Mouse (Mus musculus): ENCODE data around the gene Trpv4. TPM values are rescaled to one million over a fixed set of nuclear protein-coding genes. Genes with fewer than 3 reads are reported as not detected.

Gene Trpv4
- total RNA-seq, 1 experiment from 2014 or later: not detected

DNA sequence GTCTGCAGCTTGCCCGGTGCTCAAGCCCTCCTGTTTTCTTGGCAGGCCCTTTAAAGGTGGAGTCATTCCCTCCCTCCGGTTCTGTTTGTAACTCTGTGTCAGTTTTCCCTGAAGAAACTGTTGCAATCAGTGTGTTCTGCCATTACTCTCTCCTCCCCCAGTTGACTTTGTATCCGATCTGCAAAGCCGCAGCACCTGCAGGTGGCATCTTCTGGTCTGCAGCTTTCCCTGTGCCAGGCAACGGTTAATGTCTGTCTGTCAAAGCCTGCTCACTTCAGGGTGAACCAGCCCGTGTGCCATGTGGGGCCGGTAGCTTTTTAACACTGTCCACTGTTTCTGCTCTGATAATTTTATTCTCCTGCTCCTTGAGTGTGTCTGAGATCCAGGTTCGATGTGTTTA is 61.0 kb downstream of the Trpv4 start:
- ATAC-seq (replicated peaks; ENCODE audit: insufficient number of reproducible peaks, low FRiP score, low TSS enrichment, poor library complexity, severe bottlenecking): no peak

DNA sequence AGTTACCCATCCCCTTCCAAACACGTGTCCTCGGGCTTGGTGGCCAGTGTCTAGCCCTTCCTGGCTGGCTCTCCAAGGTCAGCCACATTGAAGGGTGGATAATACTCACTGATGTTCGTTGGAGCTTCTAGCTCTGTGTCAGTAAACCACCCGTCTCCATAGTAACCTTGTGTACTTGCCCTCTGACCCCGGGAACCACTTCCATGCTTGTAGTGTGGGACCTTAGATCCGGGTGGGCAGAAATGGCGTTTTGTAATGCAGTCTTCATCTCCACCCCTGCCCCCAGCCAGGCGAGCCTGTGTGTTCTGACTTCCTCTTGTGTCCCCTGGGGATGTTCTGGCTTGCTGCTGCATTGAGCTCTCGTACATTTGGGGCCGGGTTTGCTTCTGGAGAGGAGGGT is 61.6 kb downstream of the Trpv4 start:
- ATAC-seq (replicated peaks; ENCODE audit: insufficient number of reproducible peaks, low FRiP score, low TSS enrichment, poor library complexity, severe bottlenecking): peak; percentile 45; the same call in 1 of the 2 replicates

DNA sequence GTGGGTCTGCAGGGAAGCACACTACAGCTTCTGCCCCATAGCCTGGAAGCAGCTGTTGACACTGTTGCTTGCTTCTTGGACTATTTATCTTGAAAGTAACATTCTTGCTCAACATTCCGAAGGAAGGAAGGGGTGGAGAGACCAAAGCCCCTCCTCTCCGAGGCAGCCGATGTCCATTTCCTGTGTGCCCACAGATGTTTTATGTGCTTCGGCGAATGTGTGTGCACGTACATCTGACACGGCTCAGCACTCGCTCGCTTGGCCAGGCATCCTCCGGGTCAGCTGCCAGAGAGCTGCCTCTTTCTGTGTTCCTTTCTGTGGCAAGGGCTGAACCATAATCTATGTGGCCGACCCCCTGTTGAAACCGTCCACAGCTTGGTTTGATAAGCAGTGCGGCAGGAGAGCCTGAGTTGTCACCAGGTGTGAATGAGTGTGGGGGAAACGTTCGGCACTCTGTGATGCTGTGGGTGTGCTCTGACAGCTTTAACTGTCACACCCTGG is 63.4 kb downstream of the Trpv4 start:
- ATAC-seq (replicated peaks; ENCODE audit: insufficient number of reproducible peaks, low FRiP score, low TSS enrichment, poor library complexity, severe bottlenecking): peak; percentile 55

DNA sequence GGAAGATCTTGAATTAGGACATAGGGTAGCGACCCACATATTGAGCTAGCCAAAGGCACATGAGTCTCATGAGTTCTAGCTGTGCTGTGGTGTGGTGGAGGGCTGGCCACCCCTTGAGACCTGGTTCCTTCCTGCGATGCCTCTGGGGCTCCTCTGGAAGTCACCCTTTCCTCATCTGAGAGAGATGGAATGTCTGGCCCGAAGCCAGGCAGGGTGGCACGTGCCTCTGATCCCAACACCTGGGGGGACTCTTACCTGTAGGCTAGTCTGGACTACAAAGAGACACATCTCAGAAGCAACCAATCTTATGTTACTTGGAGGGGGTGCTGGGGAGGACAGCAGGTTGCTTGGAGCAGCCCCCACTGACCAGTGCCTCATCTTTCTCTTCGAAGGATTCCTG is 64.3 kb downstream of the Trpv4 start:
- no peak for ATAC-seq (replicated peaks; ENCODE audit: insufficient number of reproducible peaks, low FRiP score, low TSS enrichment, poor library complexity, severe bottlenecking)

DNA sequence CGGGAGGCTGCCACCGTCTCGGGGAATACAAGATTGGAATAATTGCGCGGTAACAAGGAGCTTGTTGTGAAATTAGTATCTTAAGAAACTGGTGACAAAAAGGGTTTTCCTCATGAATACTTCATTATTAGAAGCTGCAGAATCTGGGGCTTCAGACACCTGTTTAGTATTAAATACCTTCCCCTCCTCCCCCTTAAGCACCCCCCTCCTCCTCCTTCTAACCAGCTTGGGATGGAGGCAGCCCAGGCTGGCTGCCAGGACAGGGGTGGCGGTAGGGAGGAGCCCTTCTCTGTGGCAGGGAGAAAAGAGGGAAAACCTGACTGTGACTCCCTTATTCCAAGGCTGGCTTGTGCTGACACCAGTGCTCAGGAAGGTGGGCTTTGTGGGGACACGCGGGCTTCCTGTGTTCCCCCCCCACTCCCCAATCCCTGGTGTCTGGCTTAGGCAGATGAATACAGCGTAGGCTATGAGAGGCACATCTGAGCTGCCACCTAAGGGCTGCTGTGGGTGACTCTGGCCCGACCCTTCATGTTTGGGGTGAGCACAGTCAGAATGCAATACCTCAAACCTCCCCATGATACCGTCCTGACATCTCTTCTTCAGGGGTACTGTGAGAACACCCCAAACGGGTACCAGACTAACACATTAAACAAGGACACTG is 64.9 kb downstream of the Trpv4 start:
- ATAC-seq (replicated peaks; ENCODE audit: insufficient number of reproducible peaks, low FRiP score, low TSS enrichment, poor library complexity, severe bottlenecking): no peak

DNA sequence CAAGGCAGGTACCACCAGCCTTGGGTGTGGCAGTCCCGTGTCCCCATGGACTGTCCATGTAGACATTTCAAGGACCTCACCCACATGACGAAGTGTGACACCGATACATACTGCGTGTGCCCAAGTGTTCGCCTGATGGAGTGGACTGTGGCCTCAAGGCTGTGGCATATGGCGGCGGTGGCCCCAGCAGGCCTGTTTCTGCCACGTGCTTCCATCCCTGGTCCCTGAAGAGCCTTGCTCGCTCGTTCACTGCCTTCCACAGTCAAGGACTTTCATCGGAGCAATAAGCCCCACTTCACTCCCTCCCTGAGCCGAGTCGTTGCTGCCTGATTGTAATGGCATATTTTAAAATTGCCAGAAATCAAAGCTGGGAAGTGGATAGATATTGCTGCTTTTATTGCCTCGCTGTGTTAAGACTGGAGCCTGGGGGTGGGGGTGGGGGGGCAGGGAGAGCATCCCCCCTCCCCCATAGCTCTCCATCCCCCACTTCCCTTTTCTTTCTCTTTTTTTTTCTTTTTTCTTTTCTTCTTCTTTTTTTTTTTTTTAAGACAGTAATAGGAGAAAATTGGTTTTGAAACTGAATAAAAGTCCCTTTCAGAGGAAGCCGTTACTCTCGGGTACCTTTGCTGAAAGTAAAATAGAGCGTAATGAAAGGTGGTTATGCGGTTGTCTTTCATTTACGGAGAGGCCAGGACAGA is 65.6 kb downstream of the Trpv4 start:
- ATAC-seq (replicated peaks; ENCODE audit: insufficient number of reproducible peaks, low FRiP score, low TSS enrichment, poor library complexity, severe bottlenecking): no peak

DNA sequence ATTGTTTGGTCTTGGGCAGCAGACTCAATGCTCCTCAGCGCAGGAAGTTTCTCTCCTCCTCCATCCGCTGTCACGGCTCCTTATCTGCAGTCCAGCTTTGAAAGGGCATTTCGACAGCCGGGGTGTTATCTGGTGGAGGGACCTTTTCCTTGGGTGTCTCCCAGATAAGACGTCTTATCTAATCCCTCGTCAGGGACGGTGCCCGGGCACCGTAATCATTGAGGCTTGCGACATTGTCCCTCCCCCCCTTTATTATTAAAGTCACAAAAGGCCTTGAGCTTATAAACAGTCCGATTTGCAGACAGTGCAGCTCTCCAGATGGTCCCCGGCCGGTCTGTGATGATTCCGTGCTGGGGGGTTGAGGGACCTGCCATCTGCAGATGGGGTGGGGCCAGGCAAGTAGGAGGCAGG is 67.1 kb downstream of the Trpv4 start:
- no peak for ATAC-seq (replicated peaks; ENCODE audit: insufficient number of reproducible peaks, low FRiP score, low TSS enrichment, poor library complexity, severe bottlenecking)

DNA sequence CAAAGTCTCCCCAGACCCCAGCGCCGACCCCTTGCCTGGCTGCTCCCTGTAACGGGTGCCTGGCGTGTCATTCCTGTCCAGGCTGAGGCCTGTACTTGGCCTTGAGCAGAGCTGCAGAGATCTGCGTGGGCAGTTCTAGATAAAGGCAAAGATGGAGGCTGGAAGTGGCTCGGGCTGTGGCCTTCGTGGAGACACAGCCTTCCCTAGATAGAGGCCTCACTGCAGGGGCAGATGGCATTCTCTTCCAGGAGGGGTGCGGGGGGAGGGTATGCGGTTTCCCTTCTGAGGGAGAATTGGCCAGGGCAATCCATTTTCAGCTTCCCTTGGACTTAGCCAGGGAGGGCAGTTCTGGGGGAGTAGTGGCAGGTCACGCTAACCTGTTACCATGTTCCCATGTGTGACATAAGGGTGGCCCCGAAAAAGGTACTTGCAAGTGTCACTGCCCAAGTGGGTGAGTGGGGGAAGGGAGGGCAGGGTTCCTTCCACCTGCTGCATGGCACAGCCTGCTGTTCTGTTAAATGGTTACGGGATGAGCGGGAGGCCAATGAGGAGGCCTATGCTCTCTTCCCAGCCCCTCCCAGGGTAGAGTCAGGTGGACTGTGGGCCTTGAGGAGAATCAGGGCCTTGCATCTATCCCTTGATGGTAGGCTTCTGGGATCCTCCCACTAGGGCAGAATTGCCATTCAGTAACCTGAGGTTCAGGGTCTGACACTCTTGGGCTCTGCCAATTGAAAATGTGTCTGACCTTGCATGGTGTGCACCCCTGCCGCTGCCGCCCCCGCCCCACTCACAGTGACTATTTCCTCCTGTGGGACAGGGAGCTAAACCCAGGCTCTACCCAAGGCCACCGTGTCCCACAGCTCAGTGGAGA is 67.9 kb downstream of the Trpv4 start:
- no peak for ATAC-seq (replicated peaks; ENCODE audit: insufficient number of reproducible peaks, low FRiP score, low TSS enrichment, poor library complexity, severe bottlenecking)

DNA sequence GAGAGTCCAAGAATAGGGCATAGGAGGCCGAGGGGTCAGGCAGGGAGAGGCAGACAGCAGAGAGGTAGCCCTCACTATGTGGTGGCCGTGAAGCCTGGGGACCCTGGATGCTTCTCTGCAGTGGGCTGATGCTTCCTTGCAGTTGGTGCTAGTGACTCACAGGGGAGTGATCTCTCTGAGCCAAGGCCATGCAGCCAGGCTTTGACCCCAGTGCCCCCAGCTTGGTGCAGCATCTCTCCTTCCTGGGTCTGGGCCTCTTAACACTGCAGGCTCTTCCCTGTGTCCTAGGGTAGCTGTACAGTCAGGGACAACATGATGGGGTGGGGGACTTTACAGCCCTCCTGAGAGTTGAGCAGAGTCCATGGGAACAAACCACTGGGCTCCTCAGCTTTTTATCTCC is 68.8 kb downstream of the Trpv4 start:
- no peak for ATAC-seq (replicated peaks; ENCODE audit: insufficient number of reproducible peaks, low FRiP score, low TSS enrichment, poor library complexity, severe bottlenecking)

DNA sequence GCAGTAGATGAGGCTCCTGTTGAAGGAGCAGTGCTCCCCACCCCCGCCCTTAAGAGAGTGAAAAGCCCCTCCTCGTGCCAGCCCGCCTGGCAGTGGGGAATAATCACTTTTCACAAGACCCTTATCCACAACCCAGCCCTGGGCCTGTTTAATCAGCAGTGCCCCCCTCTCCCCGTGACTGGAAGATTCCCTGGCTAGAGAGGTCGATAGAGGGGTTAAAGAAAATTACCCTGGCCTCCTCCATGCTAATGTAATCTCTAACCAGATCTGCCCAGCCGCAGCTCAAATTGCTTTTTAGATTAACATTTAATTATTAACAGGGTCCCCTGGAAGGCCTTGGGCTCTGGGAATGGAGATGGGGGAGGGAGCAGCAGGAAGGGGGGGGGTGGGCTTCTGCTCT is 69.2 kb downstream of the Trpv4 start:
- ATAC-seq (replicated peaks; ENCODE audit: insufficient number of reproducible peaks, low FRiP score, low TSS enrichment, poor library complexity, severe bottlenecking): no peak

DNA sequence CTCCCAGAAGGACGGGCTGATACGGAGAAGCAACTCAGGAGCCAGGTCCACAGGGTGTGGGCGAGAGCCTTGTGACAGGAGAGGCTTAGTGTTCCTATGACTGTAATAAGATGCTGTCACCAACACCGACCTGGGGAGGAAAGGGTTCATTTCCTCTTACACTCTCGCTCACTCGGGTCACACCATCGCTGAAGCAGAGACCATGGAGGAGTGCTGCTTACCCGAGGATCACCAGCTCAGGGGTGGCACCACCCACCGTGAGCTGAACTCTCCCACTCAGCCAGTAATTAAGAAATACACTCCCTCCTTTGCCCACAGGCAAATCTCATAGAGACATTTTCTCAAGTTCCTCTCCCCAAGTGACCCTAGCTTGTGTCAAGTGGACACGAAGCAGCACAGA is 69.8 kb downstream of the Trpv4 start:
- ATAC-seq (replicated peaks; ENCODE audit: insufficient number of reproducible peaks, low FRiP score, low TSS enrichment, poor library complexity, severe bottlenecking): no peak

DNA sequence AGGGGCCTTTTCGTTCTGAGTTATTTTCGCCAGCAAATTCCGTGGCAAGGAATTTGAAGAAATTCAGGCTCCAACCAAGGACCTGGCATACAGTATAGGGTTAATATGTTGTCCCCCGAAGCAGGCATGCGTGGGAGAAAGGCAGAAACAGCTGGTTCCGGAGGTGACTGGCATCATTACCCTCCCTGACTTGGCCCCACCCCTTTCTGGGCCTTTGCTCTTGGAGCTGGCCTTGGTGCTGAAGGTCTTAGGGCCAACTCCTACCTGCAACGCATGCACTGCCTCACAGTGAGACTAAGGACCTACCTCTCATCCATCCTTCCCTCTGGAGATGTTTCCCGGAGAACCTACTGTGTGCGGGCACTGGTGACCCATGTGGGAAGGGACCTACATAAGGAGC is 70.3 kb downstream of the Trpv4 start:
- ATAC-seq (replicated peaks; ENCODE audit: insufficient number of reproducible peaks, low FRiP score, low TSS enrichment, poor library complexity, severe bottlenecking): peak; percentile 33; the same call in 1 of the 2 replicates

DNA sequence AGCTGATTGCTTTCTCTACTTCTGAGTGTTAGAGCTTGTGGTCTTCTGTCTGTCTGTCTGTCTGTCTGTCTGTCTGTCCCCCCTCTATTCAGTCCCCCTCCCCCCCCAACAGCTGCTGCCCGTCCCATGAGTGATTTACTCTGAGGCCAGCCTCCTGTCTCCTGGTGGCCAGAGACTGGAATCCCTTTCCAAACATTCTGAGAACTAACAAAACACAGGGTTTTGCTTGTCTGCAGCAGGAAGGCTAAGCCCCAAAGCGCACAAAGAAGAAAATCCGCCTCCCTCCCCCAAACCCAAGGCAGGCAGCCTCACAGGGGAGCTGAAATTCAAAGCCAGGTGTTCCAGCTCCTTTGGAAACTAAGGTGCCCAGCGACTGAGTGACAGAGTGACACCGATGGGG is 72.5 kb downstream of the Trpv4 start:
- no peak for ATAC-seq (replicated peaks; ENCODE audit: insufficient number of reproducible peaks, low FRiP score, low TSS enrichment, poor library complexity, severe bottlenecking)

DNA sequence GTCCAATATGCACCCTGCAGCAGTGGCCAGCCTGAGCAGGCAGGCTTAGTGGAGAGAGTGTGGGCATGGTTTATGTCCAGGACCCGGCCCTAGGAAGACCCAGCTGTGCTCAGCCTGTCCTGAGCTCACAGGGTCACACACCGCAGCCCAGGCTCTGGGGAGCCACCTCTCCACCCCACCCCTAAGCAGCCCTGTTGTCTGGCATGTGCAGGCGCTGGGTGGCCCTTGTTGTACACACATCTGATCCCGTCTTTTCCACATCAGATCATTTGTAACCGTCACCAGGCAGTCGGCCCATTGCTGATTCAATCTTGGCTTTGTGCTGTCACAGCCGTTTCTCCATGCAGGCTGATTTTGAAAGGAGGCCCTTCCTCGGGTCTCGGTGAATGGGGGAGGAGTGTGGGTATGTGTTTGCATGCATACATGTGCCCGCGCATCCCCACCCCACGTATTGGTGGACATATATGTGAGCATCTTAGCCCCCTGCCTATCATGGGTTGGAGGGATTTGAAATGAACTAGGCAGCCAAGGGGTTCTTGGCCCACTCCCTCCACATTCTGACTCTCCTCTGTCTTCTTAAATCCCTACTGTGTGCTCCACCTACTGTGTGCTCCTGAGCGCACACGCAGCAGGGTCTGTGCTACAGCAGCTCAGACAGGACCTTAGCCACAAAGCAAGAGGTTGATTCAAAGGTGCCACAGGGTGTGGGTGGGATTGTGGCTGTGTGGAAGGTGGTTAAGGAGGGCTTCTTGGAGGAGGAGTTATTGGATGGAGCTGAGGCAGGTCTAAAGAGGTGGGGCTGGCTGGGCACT is 73.7 kb downstream of the Trpv4 start:
- ATAC-seq (replicated peaks; ENCODE audit: insufficient number of reproducible peaks, low FRiP score, low TSS enrichment, poor library complexity, severe bottlenecking): no peak

DNA sequence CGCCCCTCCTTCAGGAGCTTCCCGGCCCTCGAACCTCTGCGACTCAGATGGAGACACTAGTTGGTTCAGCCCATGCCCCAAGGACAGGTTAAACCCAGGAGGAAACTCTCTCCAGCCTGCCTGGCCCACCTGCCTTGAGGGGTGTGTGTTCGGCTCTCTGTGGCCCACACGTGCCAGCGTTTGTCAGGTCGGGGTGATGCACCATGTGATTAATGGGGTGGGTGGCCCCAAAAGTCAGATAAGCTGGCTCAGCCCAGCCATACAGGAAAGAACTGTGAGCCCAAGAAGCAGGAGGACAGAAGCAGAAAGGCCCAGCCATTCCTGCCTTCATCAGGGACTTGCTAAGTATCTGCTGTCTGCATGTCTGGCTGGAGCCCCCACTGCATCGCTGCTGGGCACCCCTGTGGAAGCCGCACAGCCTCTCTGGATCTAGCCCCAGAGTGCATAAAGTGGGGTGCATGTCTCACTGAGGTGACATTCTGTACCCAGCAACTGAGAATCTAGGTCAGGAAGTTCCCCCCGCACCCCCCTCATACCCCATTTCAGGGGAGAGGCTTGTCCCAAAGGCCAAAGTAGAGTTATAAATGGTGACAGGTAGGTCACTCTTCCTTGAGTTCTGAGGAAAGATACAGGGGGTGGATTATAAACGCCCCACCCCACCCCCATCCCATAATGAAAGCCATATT is 74.6 kb downstream of the Trpv4 start:
- ATAC-seq (replicated peaks; ENCODE audit: insufficient number of reproducible peaks, low FRiP score, low TSS enrichment, poor library complexity, severe bottlenecking): no peak

DNA sequence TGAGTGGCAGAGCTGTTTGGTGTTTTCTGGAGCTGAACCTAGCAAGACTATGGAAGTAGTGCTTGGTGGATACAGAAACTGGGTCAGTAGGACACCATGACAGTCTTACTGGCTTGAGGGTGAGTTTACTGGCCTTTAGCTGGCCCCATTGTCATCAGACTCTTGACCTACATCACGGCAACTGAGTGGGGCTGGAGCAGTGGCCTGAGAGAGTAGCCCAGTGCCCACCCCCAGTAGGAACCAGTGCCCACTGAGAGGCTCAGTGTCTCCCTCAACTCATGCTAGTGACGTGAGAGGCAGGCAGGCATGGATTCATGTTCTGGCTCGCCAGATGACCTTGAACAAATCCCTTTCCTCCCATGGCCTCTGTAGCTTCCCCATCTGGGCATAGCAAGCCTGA is 75.2 kb downstream of the Trpv4 start:
- no peak for ATAC-seq (replicated peaks; ENCODE audit: insufficient number of reproducible peaks, low FRiP score, low TSS enrichment, poor library complexity, severe bottlenecking)

DNA sequence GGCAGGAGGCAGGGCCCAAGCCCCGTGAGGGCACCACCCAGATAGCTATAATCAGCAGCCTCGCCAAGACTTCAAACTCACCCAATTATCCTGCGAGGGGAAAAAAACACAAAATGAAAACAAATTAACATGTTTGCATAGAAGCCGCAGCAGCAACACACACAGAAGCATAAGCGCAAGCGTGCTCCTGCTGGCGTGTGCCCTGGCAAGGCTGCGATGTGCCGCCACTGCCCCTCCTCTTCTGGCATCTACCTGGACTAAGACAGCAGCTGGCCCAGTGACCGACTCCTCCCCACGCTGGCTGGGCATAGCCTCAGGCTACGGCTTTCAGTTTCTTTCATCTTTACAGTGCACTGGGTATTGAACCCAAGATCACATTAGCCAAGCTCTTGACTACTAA is 76.7 kb downstream of the Trpv4 start:
- no peak for ATAC-seq (replicated peaks; ENCODE audit: insufficient number of reproducible peaks, low FRiP score, low TSS enrichment, poor library complexity, severe bottlenecking)

DNA sequence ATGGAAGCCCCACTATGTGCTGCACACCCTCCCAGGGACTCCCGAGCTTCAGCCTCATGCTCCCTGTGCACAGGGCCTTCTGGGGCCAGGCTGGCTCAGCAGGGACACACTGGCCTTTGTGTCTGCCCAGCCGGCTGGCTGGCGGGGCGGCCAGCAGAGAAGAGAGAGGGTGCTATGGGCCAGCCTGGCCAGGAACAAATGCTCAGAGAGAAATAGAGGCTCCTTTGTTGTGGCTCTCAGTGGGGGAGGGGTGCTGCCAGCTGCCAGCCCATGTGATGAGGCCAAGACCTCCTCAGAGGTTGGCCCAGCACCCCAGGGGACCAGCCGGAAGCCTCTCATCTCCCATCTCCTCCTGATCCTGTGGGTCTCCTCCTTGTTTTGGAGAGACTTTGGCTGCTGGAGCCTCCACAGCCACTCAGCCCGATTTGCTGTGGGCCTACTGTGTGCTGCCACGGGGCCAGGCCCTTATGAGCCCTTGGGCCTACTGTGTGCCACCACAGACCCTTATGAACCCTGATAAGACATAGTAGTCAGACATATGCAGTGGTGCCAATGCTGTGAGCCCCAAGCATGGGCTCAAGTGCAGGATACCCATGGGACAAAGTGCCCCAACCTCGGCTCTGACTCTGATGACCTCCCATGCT is 78.4 kb downstream of the Trpv4 start:
- ATAC-seq (replicated peaks; ENCODE audit: insufficient number of reproducible peaks, low FRiP score, low TSS enrichment, poor library complexity, severe bottlenecking): no peak
